Mouse (Mus musculus): ENCODE measurements around the gene Kcnma1. TPM values are rescaled to one million over a fixed set of nuclear protein-coding genes. Genes with fewer than 3 reads are reported as not detected.

Gene Kcnma1
- polyA plus RNA-seq, 1 experiment = 0.29 TPM

- Histone ChIP-seq H3K36me3 (ENCODE audit: control insufficient read depth, insufficient read depth, low read length) (no peaks in the 10 kb centered on the region), H3K27ac (ENCODE audit: insufficient read depth, low read length) (no peak overlapping the region), H3K27me3 (ENCODE audit: control insufficient read depth, insufficient read depth, low read length) (no peaks in the 10 kb centered on the region), H3K4me1 (ENCODE audit: control insufficient read depth, insufficient read depth, insufficient read length) (no peaks in the 10 kb centered on the region), H3K4me3 (ENCODE audit: extremely low read depth, insufficient read depth, insufficient read length) (no peak overlapping the region)
- TF ChIP-seq POLR2A (IDR thresholded peaks at IDR 0.05; ENCODE audit: low read depth, low read length) = no peak
- TF ChIP-seq CTCF (IDR thresholded peaks at IDR 0.05; ENCODE audit: extremely low read depth, insufficient read depth, insufficient read length, insufficient replicate concordance) = no peak
- 80% methylated on average over 3 of the region's 3 CpGs for WGBS
- no peak for DNase-seq (ENCODE audit: low read depth in 1 of 2, low spot score in 2 of 2)
Observed at GRCm38 (mm10) chr14:23688513-23688912, 325.8 kb downstream of the Kcnma1 start.

- no peaks in the 10 kb centered on the region for H3K27me3 ChIP-seq (ENCODE audit: control insufficient read depth, insufficient read depth, low read length)
- H3K27ac ChIP-seq (ENCODE audit: insufficient read depth, low read length) = no peak overlapping the region
- WGBS = 28% methylated on average over 3 of the region's 3 CpGs
- no peaks in the 10 kb centered on the region for H3K36me3 ChIP-seq (ENCODE audit: control insufficient read depth, insufficient read depth, low read length)
- TF ChIP-seq POLR2A (IDR thresholded peaks at IDR 0.05; ENCODE audit: low read depth, low read length) (no peak), CTCF (IDR thresholded peaks at IDR 0.05; ENCODE audit: extremely low read depth, insufficient read depth, insufficient read length, insufficient replicate concordance) (no peak)
- H3K4me3 ChIP-seq (ENCODE audit: extremely low read depth, insufficient read depth, insufficient read length) = no peak overlapping the region
- no peak for DNase-seq (ENCODE audit: low read depth in 1 of 2, low spot score in 2 of 2)
- H3K4me1 ChIP-seq (ENCODE audit: control insufficient read depth, insufficient read depth, insufficient read length) = no peaks in the 10 kb centered on the region
Observed at GRCm38 (mm10) chr14:23684463-23685066, 329.7 kb downstream of the Kcnma1 start.

- WGBS = 74% methylated on average over 4 of the region's 4 CpGs
- no peak for DNase-seq (ENCODE audit: low read depth in 1 of 2, low spot score in 2 of 2)
- TF ChIP-seq CTCF (IDR thresholded peaks at IDR 0.05; ENCODE audit: extremely low read depth, insufficient read depth, insufficient read length, insufficient replicate concordance) (no peak), POLR2A (IDR thresholded peaks at IDR 0.05; ENCODE audit: low read depth, low read length) (no peak)
- Histone ChIP-seq H3K4me1 (ENCODE audit: control insufficient read depth, insufficient read depth, insufficient read length) (no peaks in the 10 kb centered on the region), H3K27ac (ENCODE audit: insufficient read depth, low read length) (no peak overlapping the region), H3K36me3 (ENCODE audit: control insufficient read depth, insufficient read depth, low read length) (no peaks in the 10 kb centered on the region), H3K27me3 (ENCODE audit: control insufficient read depth, insufficient read depth, low read length) (no peaks in the 10 kb centered on the region), H3K4me3 (ENCODE audit: extremely low read depth, insufficient read depth, insufficient read length) (no peak overlapping the region)
Observed at GRCm38 (mm10) chr14:23682758-23683157, 331.5 kb downstream of the Kcnma1 start.

GRCm38 (mm10) chr14:23679378-23679777 lies 334.9 kb downstream of the Kcnma1 start:
- Histone ChIP-seq H3K4me1 (ENCODE audit: control insufficient read depth, insufficient read depth, insufficient read length) (no peaks in the 10 kb centered on the region), H3K27ac (ENCODE audit: insufficient read depth, low read length) (no peak overlapping the region), H3K4me3 (ENCODE audit: extremely low read depth, insufficient read depth, insufficient read length) (no peak overlapping the region), H3K36me3 (ENCODE audit: control insufficient read depth, insufficient read depth, low read length) (no peaks in the 10 kb centered on the region), H3K27me3 (ENCODE audit: control insufficient read depth, insufficient read depth, low read length) (no peaks in the 10 kb centered on the region)
- DNase-seq (ENCODE audit: low read depth in 1 of 2, low spot score in 2 of 2) = no peak
- 53% methylated on average over 2 of the region's 2 CpGs for WGBS
- TF ChIP-seq POLR2A (IDR thresholded peaks at IDR 0.05; ENCODE audit: low read depth, low read length) = no peak
- no peak for TF ChIP-seq CTCF (IDR thresholded peaks at IDR 0.05; ENCODE audit: extremely low read depth, insufficient read depth, insufficient read length, insufficient replicate concordance)

GRCm38 (mm10) chr14:23666420-23666819 lies 347.9 kb downstream of the Kcnma1 start:
- Histone ChIP-seq H3K36me3 (ENCODE audit: control insufficient read depth, insufficient read depth, low read length) (no peaks in the 10 kb centered on the region), H3K4me1 (ENCODE audit: control insufficient read depth, insufficient read depth, insufficient read length) (no peaks in the 10 kb centered on the region), H3K27me3 (ENCODE audit: control insufficient read depth, insufficient read depth, low read length) (no peaks in the 10 kb centered on the region), H3K4me3 (ENCODE audit: extremely low read depth, insufficient read depth, insufficient read length) (no peak overlapping the region), H3K27ac (ENCODE audit: insufficient read depth, low read length) (no peak overlapping the region)
- WGBS = 81% methylated on average over 3 of the region's 3 CpGs
- TF ChIP-seq CTCF (IDR thresholded peaks at IDR 0.05; ENCODE audit: extremely low read depth, insufficient read depth, insufficient read length, insufficient replicate concordance) (no peak), POLR2A (IDR thresholded peaks at IDR 0.05; ENCODE audit: low read depth, low read length) (no peak)
- DNase-seq (ENCODE audit: low read depth in 1 of 2, low spot score in 2 of 2) = no peak

GRCm38 (mm10) chr14:23651682-23652081 lies 362.6 kb downstream of the Kcnma1 start:
- Histone ChIP-seq H3K4me1 (ENCODE audit: control insufficient read depth, insufficient read depth, insufficient read length) (no peaks in the 10 kb centered on the region), H3K36me3 (ENCODE audit: control insufficient read depth, insufficient read depth, low read length) (no peaks in the 10 kb centered on the region), H3K4me3 (ENCODE audit: extremely low read depth, insufficient read depth, insufficient read length) (no peak overlapping the region), H3K27me3 (ENCODE audit: control insufficient read depth, insufficient read depth, low read length) (no peaks in the 10 kb centered on the region), H3K27ac (ENCODE audit: insufficient read depth, low read length) (no peak overlapping the region)
- 87% methylated on average over 4 of the region's 4 CpGs for WGBS
- DNase-seq (ENCODE audit: low read depth in 1 of 2, low spot score in 2 of 2) = no peak
- TF ChIP-seq POLR2A (IDR thresholded peaks at IDR 0.05; ENCODE audit: low read depth, low read length) (no peak), CTCF (IDR thresholded peaks at IDR 0.05; ENCODE audit: extremely low read depth, insufficient read depth, insufficient read length, insufficient replicate concordance) (no peak)

GRCm38 (mm10) chr14:23650126-23650525 lies 364.2 kb downstream of the Kcnma1 start:
- H3K4me1 ChIP-seq (ENCODE audit: control insufficient read depth, insufficient read depth, insufficient read length) = no peaks in the 10 kb centered on the region
- TF ChIP-seq POLR2A (IDR thresholded peaks at IDR 0.05; ENCODE audit: low read depth, low read length) (no peak), CTCF (IDR thresholded peaks at IDR 0.05; ENCODE audit: extremely low read depth, insufficient read depth, insufficient read length, insufficient replicate concordance) (no peak)
- H3K4me3 ChIP-seq (ENCODE audit: extremely low read depth, insufficient read depth, insufficient read length) = no peak overlapping the region
- H3K36me3 ChIP-seq (ENCODE audit: control insufficient read depth, insufficient read depth, low read length) = no peaks in the 10 kb centered on the region
- DNase-seq (ENCODE audit: low read depth in 1 of 2, low spot score in 2 of 2) = no peak
- no peak overlapping the region for H3K27ac ChIP-seq (ENCODE audit: insufficient read depth, low read length)
- H3K27me3 ChIP-seq (ENCODE audit: control insufficient read depth, insufficient read depth, low read length) = no peaks in the 10 kb centered on the region
- 82% methylated on average over 3 of the region's 3 CpGs for WGBS
